Mouse (Mus musculus) testis, adult 2 months (tissue): ENCODE data around the gene Ahcyl2.

Experiments used
- CTCF ChIP-seq: fragments of 200-500 bp; IDR thresholded peaks from 2 replicates; pipeline ENCODE4 v1.5.1; 2012; ENCODE audit warnings: low read depth, mild to moderate bottlenecking, inconsistent platforms, low read length, moderate library complexity; ENCODE audit not compliant: control insufficient read depth, insufficient read depth, insufficient replicate concordance
- POLR2A ChIP-seq: fragments of 200-500 bp; IDR thresholded peaks from 2 replicates; pipeline ENCODE4 v1.6.1; 2012; ENCODE audit warnings: low read depth, mild to moderate bottlenecking, inconsistent platforms, low read length, moderate library complexity; ENCODE audit not compliant: control insufficient read depth

DNA sequence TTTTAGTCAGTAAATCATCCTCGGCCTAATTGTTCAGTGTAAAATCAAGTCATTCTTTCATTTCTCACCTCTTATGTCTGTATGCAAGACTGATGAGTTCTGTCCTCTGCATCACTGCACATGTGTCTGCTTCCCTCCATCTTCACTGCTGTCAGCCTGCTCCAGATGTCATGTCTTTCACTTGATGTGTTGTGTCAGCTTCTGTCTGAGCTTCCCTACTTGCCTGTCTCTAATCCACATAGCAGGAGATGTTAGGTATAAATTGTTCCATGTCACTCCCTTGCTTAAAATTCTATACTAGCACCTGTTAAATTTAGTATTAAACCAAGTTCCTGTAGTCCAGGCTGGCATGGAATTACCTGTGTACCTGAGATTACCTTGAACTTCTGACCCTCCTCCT lies 72.2 kb downstream of the Ahcyl2 start:
- TF ChIP-seq CTCF (no peak), POLR2A (no peak)
